Mouse (Mus musculus): ENCODE results near the gene Psmd9.

DNA sequence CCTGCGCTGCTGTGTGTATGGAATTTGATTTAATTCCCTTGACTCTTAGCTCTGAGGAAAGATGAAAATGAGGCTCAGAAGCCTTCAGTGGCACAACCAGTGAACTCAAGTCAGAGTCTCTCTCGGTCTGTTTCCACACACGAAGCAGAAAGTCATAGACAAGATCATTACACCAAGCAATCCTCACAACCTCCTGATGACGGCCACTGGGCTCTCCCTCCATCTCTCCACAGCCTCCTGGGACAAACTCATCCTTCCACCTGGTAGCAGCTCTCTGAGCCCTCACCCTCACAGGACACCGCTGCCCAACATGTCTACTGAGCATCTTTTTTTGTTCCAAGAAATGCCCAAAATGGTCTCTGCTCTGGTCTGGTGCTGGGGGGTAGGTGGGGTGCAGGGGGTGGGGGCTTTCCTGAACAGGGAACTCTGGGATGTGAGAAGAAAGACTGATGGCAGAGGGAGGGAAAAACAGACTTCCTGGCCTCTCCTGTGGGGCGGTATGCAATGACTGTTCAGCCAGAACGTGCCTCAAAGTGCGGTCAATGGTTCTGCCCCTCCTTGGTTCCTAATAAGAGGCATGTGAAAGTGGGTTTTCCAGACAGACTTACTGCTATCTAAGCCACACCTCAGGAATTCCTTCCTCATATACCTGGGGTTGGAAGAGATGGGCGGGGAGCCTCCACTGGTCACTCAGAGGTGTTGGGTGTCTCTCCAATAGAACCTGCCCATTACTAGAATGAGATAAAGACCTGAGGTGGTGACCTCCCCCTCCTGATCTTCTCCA, 39.0 kb upstream of the Psmd9 start:
- TF ChIP-seq POLR2A (IDR thresholded peaks at IDR 0.05; ENCODE audit: insufficient read length, low read depth) (no peak), CEBPB (IDR thresholded peaks at IDR 0.05; ENCODE audit: insufficient read depth, poor library complexity, severe bottlenecking) (no peak), TCF12 (IDR thresholded peaks at IDR 0.05; ENCODE audit: insufficient read depth, poor library complexity, severe bottlenecking) (no peak), TCF3 (IDR thresholded peaks at IDR 0.05; ENCODE audit: insufficient read length, low read depth) (no peak), MAX (IDR thresholded peaks at IDR 0.05; ENCODE audit: low read depth) (no peak), USF1 (IDR thresholded peaks at IDR 0.05; ENCODE audit: low read depth) (no peak), MYOG (IDR thresholded peaks at IDR 0.05; ENCODE audit: control insufficient read depth in 1 of 3, insufficient read depth in 1 of 3, insufficient read length in 2 of 3, low read depth in 2 of 3) (no peak), SRF (IDR thresholded peaks at IDR 0.05; ENCODE audit: control insufficient read depth, insufficient read length, low read depth) (no peak), REST (IDR thresholded peaks at IDR 0.05; ENCODE audit: insufficient read depth, insufficient read length) (no peak), MYOD1 (IDR thresholded peaks at IDR 0.05; ENCODE audit: control insufficient read depth in 1 of 3, insufficient read length in 2 of 3, low read depth in 2 of 3) (no peak), E2F4 (IDR thresholded peaks at IDR 0.05; ENCODE audit: insufficient read depth) (no peak)
